Mouse (Mus musculus) limb, embryonic 12.5 days (tissue): ENCODE data around the gene Gm21915. TPM values are rescaled to one million over a fixed set of nuclear protein-coding genes. Genes with fewer than 3 reads are reported as not detected.
A peak's percentile ranks its signal among the peaks of the same experiment; 100 is the strongest.

ENCODE experiments used
- ATAC-seq: fragments of 200-750 bp; cut with Nextera tagmentation; 2 replicates; pipeline ENCODE4 v1.8.0; 2017; ENCODE audit warnings: low read depth, moderate TSS enrichment; ENCODE audit not compliant: insufficient number of reproducible peaks, insufficient read depth, low FRiP score, low TSS enrichment
- H3K27ac ChIP-seq: fragments of 300-500 bp; sonication (generic); 2 replicates; pipeline ENCODE4 v1.5.1; 2016; ENCODE audit warnings: mild to moderate bottlenecking, moderate library complexity
- H3K27me3 ChIP-seq: fragments of 300-500 bp; sonication (generic); 2 replicates; pipeline ENCODE4 v1.6.1; 2016; ENCODE audit warnings: mild to moderate bottlenecking, moderate library complexity
- H3K36me3 ChIP-seq: fragments of 300-500 bp; sonication (generic); 2 replicates; pipeline ENCODE4 v1.6.1; 2016; ENCODE audit warnings: mild to moderate bottlenecking, moderate library complexity
- H3K4me1 ChIP-seq: fragments of 300-500 bp; sonication (generic); replicated peaks from 2 replicates; pipeline ENCODE4 v1.6.1; 2016
- H3K4me2 ChIP-seq: fragments of 300-500 bp; sonication (generic); 2 replicates; pipeline ENCODE4 v1.6.1; 2016; ENCODE audit warnings: mild to moderate bottlenecking, moderate library complexity
- H3K4me3 ChIP-seq: fragments of 300-500 bp; sonication (generic); replicated peaks from 2 replicates; pipeline ENCODE4 v1.5.1; 2016; ENCODE audit warnings: mild to moderate bottlenecking
- H3K9ac ChIP-seq: fragments of 300-500 bp; sonication (generic); replicated peaks from 2 replicates; pipeline ENCODE4 v1.6.1; 2016; ENCODE audit warnings: mild to moderate bottlenecking, moderate library complexity
- H3K9me3 ChIP-seq: fragments of 300-500 bp; sonication (generic); 2 replicates; pipeline ENCODE4 v1.6.1; 2016; ENCODE audit warnings: mild to moderate bottlenecking, moderate library complexity
- WGBS: fragments of 180-500 bp; shearing (Covaris S2); methylation state at CpG from one replicate; pipeline ENCODE4 v1.1.7; 2016; 5-methylcytosine and 5-hydroxymethylcytosine counted together
- polyA plus RNA-seq: library from polyadenylated mRNA; unstranded; fragments of >200 nt; fragmentation: Nextera tagmentation; extraction: Ambion mirVana; gene quantifications from 2 replicates; pipeline ENCODE4 v1.2.1, GENCODE M21; 2016

Gene Gm21915
- polyA plus RNA-seq, 1 experiment from 2014 or later, result not detected

DNA sequence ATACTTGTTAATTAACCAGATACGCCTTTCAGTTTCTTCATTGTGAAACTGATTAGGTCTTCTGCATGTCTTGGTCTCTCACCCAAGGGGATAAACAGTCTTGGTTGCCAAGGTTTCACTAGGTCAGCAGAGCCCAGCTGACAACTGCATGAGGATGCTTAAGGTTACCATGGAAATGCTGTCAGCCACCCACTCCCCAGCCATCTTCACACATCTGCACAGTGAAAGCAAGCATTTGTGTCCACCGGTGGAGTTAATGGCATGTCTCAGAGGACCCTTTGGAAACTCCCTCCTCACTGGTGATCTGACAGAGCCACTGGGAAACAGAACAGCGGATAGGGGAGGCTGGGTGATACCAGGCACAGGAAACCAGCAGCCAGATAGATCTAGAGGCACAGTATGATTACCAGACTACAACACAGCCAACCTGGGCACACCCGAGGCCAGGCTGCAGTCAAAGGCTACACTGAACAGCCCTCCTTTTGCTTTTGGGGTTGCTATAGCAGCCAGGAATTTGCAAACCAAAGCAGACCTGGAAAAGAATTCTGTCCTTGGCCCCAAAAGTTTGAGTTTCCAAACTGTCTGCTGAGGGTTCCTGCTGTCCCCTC lies 1.0 kb downstream of the Gm21915 start:
- Histone ChIP-seq H3K4me2 (no peak overlapping the region), H3K36me3 (no peaks in the 10 kb centered on the region), H3K27ac (no peak overlapping the region; the same call in 1 of the 2 replicates), H3K9me3 (no peaks in the 10 kb centered on the region), H3K4me3 (no peak overlapping the region), H3K27me3 (no peaks in the 10 kb centered on the region), H3K9ac (no peak overlapping the region), H3K4me1 (peaks cover 13% of the 10 kb centered on the region; the same call in 1 of the 2 replicates)
- WGBS, result 50% methylated on average over 4 of the region's 4 CpGs
- ATAC-seq, result no peak

DNA sequence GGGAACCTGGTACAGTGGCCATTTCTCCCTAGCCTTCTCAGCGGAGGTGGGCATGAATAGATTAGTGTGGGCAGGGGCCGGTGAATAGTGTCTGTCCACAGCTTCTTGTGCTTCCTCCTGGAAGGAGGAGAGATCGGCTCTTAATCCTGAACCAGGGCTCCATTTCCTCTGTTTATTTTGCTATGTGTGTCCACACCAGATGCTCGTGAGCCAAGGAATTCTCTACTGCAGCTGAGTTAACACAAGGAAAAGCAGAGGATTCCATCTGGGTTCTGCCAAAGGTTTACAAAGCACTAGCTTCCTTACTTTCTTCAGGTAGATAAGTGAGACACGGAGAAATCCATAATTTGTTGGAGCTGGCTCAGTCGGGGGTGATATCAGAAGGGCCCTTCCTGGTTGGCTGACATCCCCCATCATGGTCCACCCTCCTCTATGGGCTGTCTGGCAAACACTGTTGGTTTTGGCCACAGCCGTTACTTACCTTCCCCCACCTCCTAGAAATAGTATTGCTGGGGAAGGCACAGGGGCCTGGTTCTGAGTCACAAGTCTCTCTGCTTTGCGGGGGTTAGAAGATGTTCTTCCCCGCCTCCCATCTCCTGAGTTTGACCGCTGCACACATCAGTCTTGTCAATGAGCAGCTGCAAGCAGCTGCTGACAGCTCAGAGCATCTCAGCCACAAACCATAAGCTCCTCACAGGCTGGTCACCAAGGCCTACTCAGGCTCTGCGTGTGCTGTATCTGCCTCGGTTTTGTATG lies 5.0 kb downstream of the Gm21915 start:
- 78% methylated on average over 12 of the region's 12 CpGs for WGBS
- ATAC-seq, result no peak

DNA sequence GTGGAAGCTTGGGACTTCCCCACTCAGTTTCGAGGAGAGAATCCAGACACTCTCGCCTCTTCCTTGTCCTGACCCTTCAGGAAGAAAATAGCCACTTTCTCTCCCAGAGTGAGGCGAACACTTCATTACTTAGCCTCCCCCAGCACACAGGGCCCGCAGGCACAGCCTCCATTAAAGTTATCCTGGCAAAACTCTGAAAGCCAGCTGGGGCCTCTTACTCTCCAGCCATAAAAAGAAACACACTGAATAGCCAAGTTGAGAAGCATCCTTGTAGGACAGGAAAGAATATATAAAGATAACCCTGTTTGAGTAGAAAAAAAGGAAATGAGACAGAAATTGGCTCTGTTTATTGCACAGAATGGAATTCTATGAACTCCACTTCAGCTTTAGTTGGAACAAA lies 8.2 kb downstream of the Gm21915 start:
- H3K9me3 ChIP-seq, result no peaks in the 10 kb centered on the region
- no peak overlapping the region for H3K27ac ChIP-seq
- no peaks in the 10 kb centered on the region for H3K36me3 ChIP-seq
- no peak overlapping the region for H3K4me2 ChIP-seq
- peaks cover 7% of the 10 kb centered on the region; the same call in 1 of the 2 replicates for H3K4me1 ChIP-seq
- 58% methylated on average over 4 of the region's 4 CpGs for WGBS
- no peak overlapping the region for H3K9ac ChIP-seq
- H3K4me3 ChIP-seq, result no peak overlapping the region
- H3K27me3 ChIP-seq, result no peaks in the 10 kb centered on the region
- ATAC-seq, result no peak

More for the DNA sequence above, 5.0 kb downstream of the Gm21915 start:
- peaks cover 13% of the 10 kb centered on the region; the same call in 1 of the 2 replicates for H3K4me1 ChIP-seq
- H3K27me3 ChIP-seq, result no peaks in the 10 kb centered on the region
- no peaks in the 10 kb centered on the region for H3K36me3 ChIP-seq
- no peak overlapping the region for H3K27ac ChIP-seq
- no peak overlapping the region for H3K9ac ChIP-seq
- no peak overlapping the region for H3K4me2 ChIP-seq
- no peak overlapping the region for H3K4me3 ChIP-seq
- no peaks in the 10 kb centered on the region for H3K9me3 ChIP-seq

DNA sequence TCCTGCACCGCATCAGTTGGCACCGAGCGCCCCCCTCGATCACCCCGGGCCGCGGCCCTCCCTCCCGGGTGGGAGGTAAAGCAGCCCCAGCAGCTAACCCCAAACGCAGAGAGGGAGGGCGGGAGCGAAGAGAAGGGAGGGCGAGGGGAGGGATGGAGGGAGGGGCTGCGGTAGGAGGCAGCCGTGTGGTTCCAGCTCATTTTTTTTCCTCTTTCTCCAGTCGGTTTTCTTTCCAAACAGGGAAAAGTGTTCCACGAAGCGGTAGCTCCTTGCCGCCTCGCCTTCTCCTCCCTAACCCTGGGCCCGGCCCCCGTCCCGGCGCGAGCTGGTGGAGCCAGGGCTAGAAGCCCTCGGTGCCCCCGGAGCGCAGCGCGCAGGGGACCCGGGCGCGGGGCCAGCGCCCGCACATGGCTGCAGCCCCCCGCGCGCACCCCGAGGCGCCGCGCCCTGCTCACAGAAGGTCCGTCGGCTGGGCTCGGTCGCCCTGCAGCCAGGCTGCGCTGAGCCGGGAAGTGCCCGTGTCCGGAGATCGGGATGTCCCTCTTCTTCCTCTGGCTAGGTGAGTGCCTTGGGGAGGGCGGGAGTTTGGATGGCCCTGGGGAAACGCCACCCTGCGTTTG lies 15.5 kb downstream of the Gm21915 start, which contains the start of gene Clmp:
Gene Clmp, plus strand, starts transcription at position 162 of the 620 bp plus-strand sequence.
- under 1% methylated on average over 53 of the region's 53 CpGs for WGBS
- ATAC-seq, result peak; percentile 60
- peaks cover 25% of the 10 kb centered on the region for H3K4me1 ChIP-seq
- no peaks in the 10 kb centered on the region for H3K27me3 ChIP-seq
- H3K36me3 ChIP-seq, result 0 out of 2 replicates have a peak, but pooled peaks cover 4% of the 10 kb centered on the region
- peak within 1 kb of the TSS; percentile 96 for H3K9ac ChIP-seq
- H3K4me3 ChIP-seq, result peak within 1 kb of the TSS; percentile 89
- no peaks in the 10 kb centered on the region for H3K9me3 ChIP-seq
- H3K27ac ChIP-seq, result peak within 1 kb of the TSS; percentile 100
- peak within 1 kb of the TSS; percentile 90 for H3K4me2 ChIP-seq

DNA sequence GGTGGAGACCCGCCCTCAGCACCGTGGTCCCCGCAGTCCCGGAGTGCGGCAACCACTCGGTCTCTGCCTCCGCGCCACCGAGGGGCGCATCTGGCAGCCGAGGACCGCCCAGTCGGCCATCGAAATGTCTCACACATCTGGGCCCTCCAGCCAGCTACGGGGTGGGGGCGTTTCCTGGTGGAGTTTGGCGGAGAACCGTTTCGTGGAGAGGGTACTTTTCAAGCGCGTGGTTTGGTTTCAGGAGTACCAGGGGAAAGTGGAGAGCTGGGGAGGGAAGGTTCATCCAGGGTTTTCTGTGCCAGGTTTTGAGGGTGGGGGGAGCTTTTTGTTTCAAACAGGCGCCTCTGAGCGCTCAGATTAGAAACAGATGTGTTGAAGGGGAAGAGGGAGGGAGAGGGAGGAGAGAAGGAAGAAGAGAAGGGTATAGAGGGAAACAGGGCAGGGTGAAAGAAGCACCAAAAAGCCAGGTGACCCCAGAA lies 16.0 kb downstream of the Gm21915 start:
- Histone ChIP-seq H3K36me3 (0 out of 2 replicates have a peak, but pooled peaks cover 4% of the 10 kb centered on the region), H3K9ac (peak overlapping the region; percentile 96), H3K4me2 (peak overlapping the region; percentile 90), H3K27me3 (no peaks in the 10 kb centered on the region), H3K4me3 (peak overlapping the region; percentile 89), H3K27ac (peak overlapping the region; percentile 100), H3K4me1 (peaks cover 29% of the 10 kb centered on the region), H3K9me3 (no peaks in the 10 kb centered on the region)
- peak; percentile 76 for ATAC-seq
- WGBS, result under 1% methylated on average over 23 of the region's 23 CpGs

DNA sequence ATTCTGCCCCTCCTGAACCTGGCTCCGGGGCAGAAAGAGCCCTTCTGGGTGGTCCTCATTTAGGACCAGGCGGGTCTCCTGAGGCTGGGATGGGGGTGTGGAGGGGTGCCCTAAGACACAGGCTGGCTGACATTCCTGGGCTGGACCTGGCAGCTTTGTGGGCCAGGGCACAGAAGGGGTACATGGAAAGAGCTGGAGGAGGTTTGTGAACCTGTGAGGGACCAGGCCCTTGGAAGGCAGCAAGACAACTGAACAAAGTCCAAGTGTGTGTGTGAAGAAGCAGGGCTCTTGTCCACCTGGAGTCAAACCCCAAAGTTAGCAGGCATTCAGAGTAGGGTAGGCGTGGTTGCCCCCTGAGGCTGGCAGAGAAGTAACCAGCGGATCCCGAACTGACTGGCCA lies 16.6 kb downstream of the Gm21915 start:
- WGBS, result 16% methylated on average over 5 of the region's 5 CpGs
- ATAC-seq, result no peak; the same call in none of the 2 replicates
- H3K4me1 ChIP-seq, result peaks cover 31% of the 10 kb centered on the region

DNA sequence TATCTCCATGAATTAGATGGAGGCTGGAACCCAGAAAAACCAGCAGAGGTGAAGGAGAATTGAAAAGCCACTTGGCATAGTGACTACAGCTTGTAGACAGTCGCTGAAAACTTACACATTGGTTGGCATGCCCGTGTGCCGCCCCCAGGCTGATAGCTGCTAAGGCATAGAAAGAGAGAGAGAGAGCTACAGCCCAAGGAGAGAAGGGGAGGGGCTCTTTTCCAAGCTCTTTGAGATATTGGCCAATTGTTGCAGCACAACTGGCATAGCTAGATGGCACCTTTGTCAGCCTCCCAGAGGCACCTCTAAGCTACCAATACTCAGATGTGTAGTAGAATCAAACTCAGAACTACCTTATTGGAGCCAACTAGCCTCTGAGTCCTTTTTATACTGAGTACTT lies 17.1 kb downstream of the Gm21915 start:
- H3K9ac ChIP-seq, result peak overlapping the region; percentile 96
- peak overlapping the region; percentile 89 for H3K4me3 ChIP-seq
- H3K4me1 ChIP-seq, result peaks cover 36% of the 10 kb centered on the region
- peaks cover 4% of the 10 kb centered on the region; the same call in 1 of the 2 replicates for H3K36me3 ChIP-seq
- no peaks in the 10 kb centered on the region for H3K27me3 ChIP-seq
- peak overlapping the region; percentile 90 for H3K4me2 ChIP-seq
- H3K27ac ChIP-seq, result peak overlapping the region; percentile 100
- WGBS, result 38% methylated on average over 3 of the region's 3 CpGs
- no peaks in the 10 kb centered on the region for H3K9me3 ChIP-seq
- ATAC-seq, result no peak

More for the DNA sequence above, 16.6 kb downstream of the Gm21915 start:
- Histone ChIP-seq H3K4me2 (peak overlapping the region; percentile 90), H3K27ac (peak overlapping the region; percentile 100), H3K36me3 (peaks cover 4% of the 10 kb centered on the region; the same call in 1 of the 2 replicates), H3K9ac (peak overlapping the region; percentile 96), H3K27me3 (no peaks in the 10 kb centered on the region), H3K9me3 (no peaks in the 10 kb centered on the region), H3K4me3 (peak overlapping the region; percentile 89)

DNA sequence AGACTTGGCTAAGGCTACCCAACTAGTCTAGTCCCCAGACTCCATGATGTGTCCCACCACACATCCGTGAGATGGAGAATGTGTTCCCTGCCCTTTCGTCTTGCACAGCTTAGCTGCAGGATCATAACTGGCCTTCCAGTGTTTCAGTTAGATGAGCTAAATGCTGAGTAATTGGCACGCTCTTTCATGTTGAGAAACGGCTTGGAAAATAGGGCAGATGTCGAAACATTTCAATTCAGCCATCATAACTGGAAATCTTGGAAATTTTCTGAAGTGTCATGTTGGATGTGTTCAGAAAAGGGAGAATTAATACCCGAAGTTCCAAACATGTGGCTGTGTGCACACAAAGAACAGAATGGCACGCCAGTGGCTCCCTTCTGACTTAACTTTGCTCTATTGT lies 20.1 kb downstream of the Gm21915 start:
- Histone ChIP-seq H3K4me2 (no peak overlapping the region), H3K4me3 (no peak overlapping the region), H3K9me3 (no peaks in the 10 kb centered on the region), H3K9ac (no peak overlapping the region), H3K4me1 (peaks cover 62% of the 10 kb centered on the region), H3K36me3 (peaks cover 10% of the 10 kb centered on the region), H3K27ac (no peak overlapping the region), H3K27me3 (no peaks in the 10 kb centered on the region)
- no peak for ATAC-seq
- WGBS, result 91% methylated on average over 7 of the region's 7 CpGs

DNA sequence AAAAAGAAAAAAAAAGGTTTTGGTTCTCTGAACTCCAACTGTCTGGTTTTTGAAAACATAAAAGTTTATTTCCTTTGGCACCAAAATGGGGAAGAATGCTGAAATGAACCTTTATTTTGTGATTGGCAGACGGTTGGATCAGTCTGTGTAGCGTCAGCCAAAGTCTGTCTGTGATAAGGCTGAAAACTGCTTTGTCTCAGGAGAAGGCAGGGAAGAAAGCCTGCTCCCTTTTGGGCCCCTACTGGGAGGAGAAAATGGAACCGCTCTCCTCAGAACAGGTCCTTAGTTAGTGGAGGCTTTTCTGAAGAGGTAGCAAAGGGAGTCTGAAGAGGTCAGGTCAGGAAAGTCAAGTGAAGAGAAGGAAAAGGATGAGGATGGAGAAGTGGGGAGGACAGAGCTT lies 22.6 kb downstream of the Gm21915 start:
- ATAC-seq, result no peak
- H3K27ac ChIP-seq, result no peak overlapping the region
- 55% methylated on average over 3 of the region's 3 CpGs for WGBS
- H3K4me1 ChIP-seq, result peaks cover 50% of the 10 kb centered on the region
- H3K27me3 ChIP-seq, result no peaks in the 10 kb centered on the region
- H3K9me3 ChIP-seq, result no peaks in the 10 kb centered on the region
- peaks cover 31% of the 10 kb centered on the region for H3K36me3 ChIP-seq
- H3K4me3 ChIP-seq, result no peak overlapping the region
- H3K4me2 ChIP-seq, result no peak overlapping the region
- no peak overlapping the region for H3K9ac ChIP-seq

DNA sequence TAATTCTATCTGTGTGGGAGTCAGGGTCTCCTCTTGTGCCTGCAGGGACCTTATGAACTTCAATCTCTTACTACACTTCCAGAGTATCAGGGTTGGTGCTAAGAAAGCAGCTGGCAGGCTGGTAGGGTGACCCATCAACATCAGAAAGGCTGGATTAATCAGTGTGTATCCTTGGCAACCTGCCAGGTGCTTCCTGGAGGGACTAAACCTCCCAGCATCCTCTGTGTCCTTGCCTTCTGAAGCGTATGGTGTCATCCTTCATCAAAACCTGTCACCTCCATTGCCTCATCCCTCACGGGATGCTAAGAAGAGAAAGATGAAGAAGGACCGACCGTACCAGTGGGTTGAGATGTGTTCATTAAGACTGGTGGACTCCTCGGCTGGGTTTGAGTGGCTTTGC lies 23.4 kb downstream of the Gm21915 start:
- Histone ChIP-seq H3K27ac (0 out of 2 replicates have a peak overlapping the region, but pooled peaks have one; percentile 25), H3K27me3 (no peaks in the 10 kb centered on the region), H3K9ac (no peak overlapping the region), H3K4me1 (peaks cover 43% of the 10 kb centered on the region), H3K4me3 (no peak overlapping the region), H3K4me2 (no peak overlapping the region), H3K36me3 (peaks cover 37% of the 10 kb centered on the region), H3K9me3 (no peaks in the 10 kb centered on the region)
- no peak for ATAC-seq
- WGBS, result 78% methylated on average over 5 of the region's 5 CpGs

DNA sequence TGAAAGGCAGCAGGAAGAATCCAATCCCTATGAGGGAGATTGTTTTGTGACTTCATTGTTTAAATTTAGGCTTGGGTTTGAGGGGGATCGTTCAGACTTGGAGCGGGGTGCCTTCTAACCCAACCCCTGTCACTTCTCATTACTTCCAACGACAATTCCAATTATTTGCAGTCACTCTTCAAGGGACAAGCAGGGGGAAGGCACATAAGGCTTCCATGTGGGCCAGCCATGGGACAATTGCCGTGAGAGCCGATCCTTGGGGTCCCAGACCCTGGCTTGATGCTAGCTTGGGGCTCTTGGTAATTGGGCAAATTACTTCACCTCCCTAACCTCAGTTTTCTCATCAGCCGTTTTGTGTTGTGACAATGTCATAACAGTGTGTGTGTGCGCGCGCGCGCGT lies 23.9 kb downstream of the Gm21915 start:
- Histone ChIP-seq H3K4me3 (no peak overlapping the region), H3K27me3 (no peaks in the 10 kb centered on the region), H3K27ac (0 out of 2 replicates have a peak overlapping the region, but pooled peaks have one; percentile 25), H3K9ac (no peak overlapping the region), H3K4me2 (no peak overlapping the region), H3K4me1 (peaks cover 39% of the 10 kb centered on the region), H3K9me3 (no peaks in the 10 kb centered on the region), H3K36me3 (peaks cover 39% of the 10 kb centered on the region)
- no peak for ATAC-seq
- WGBS, result 75% methylated on average over 12 of the region's 12 CpGs
